Mouse (Mus musculus): ENCODE measurements around the gene 4930548H24Rik.

DNA sequence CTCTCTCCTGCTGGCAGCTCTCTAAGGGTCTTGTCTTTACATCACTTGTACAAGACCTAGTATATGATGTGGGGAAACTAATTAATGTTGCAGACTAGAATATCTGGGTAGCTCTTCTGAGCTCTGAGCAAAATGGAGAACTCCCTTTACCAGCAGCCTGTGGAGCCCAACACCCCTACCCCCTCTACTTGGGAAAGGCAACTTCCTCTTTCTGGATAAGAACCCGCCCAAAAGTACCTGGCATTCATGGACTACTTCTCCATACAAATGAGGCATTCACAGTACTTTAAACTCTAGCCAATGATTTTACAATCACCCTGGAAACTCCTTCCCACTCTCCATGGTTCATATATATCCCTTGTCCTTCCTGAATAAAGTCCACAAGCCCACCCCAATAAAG lies 26.9 kb downstream of the 4930548H24Rik start:
- TF ChIP-seq CTCF (IDR thresholded peaks at IDR 0.05; ENCODE audit: low read depth, low read length) (no peak), POLR2A (IDR thresholded peaks at IDR 0.05; ENCODE audit: insufficient read depth, low read length) (no peak), EP300 (IDR thresholded peaks at IDR 0.05; ENCODE audit: insufficient read depth, low read depth, low read length) (no peak)

Measured in ES-Bruce4 (cell line).